Mouse (Mus musculus) intestine, postnatal 0 days (tissue): Measurements from ENCODE around the gene Coq7. TPM values are rescaled to one million over a fixed set of nuclear protein-coding genes. Genes with fewer than 3 reads are reported as not detected.

Experiments
- ATAC-seq: fragments of 200-750 bp; cut with Nextera tagmentation; 2 replicates; pipeline ENCODE4 v1.8.0; 2017; ENCODE audit warnings: mild to moderate bottlenecking, moderate TSS enrichment, moderate library complexity
- H3K27ac ChIP-seq: fragments of 300-500 bp; sonication (generic); 2 replicates; pipeline ENCODE4 v1.5.1; 2014; ENCODE audit warnings: mild to moderate bottlenecking, low read depth, low read length, moderate library complexity
- H3K27me3 ChIP-seq: fragments of 300-500 bp; sonication (generic); replicated peaks from 2 replicates; pipeline ENCODE4 v1.6.1; 2014; ENCODE audit warnings: low read length, mixed read lengths; ENCODE audit not compliant: control insufficient read depth, insufficient read depth
- H3K36me3 ChIP-seq: fragments of 300-500 bp; sonication (generic); 2 replicates; pipeline ENCODE4 v1.6.1; 2014; ENCODE audit warnings: mild to moderate bottlenecking, moderate library complexity; ENCODE audit not compliant: control insufficient read depth, insufficient read depth
- H3K4me1 ChIP-seq: fragments of 300-500 bp; sonication (generic); replicated peaks from 2 replicates; pipeline ENCODE4 v1.6.1; 2014; ENCODE audit warnings: antibody characterized with exemption, low read length, mixed read lengths; ENCODE audit not compliant: control insufficient read depth, insufficient read depth
- H3K4me2 ChIP-seq: fragments of 300-500 bp; sonication (generic); replicated peaks from 2 replicates; pipeline ENCODE4 v1.6.1; 2014; ENCODE audit warnings: low read depth, mild to moderate bottlenecking, moderate library complexity
- H3K4me3 ChIP-seq: fragments of 300-500 bp; sonication (generic); 2 replicates; pipeline ENCODE4 v1.5.1; 2014; ENCODE audit warnings: low read depth, low read length
- H3K9ac ChIP-seq: fragments of 300-500 bp; sonication (generic); 2 replicates; pipeline ENCODE4 v1.6.1; 2014; ENCODE audit warnings: mild to moderate bottlenecking, low read depth, low read length
- H3K9me3 ChIP-seq: fragments of 300-500 bp; sonication (generic); 2 replicates; pipeline ENCODE4 v1.6.1; 2016; ENCODE audit warnings: mixed run types; ENCODE audit not compliant: control insufficient read depth
- CTCF ChIP-seq: sonication (generic); IDR thresholded peaks from 2 replicates; pipeline ENCODE4 v1.5.1; 2016; ENCODE audit warnings: low read depth, mild to moderate bottlenecking, control low read depth, antibody characterized with exemption, moderate library complexity
- WGBS: fragments of 180-500 bp; shearing (Covaris S2); extraction: QIAGEN DNeasy Blood & Tissue Kit; methylation state at CpG from one replicate; pipeline ENCODE4 v1.1.7; 2014; 5-methylcytosine and 5-hydroxymethylcytosine counted together
- polyA plus RNA-seq: library from polyadenylated mRNA; unstranded; fragments of >200 nt; fragmentation: Nextera tagmentation; extraction: Ambion mirVana; gene quantifications from 2 replicates; pipeline ENCODE4 v1.2.1, GENCODE M21; 2015

Gene Coq7
- polyA plus RNA-seq, 1 experiment from 2014 or later, result 139 TPM

GRCm38 (mm10) chr7:118483996-118484395 lies 49.2 kb downstream of the Coq7 start:
- no peaks in the 10 kb centered on the region for H3K27me3 ChIP-seq
- 55% methylated on average over 1 of the region's 1 CpGs for WGBS
- no peaks in the 10 kb centered on the region for H3K36me3 ChIP-seq
- peaks cover 7% of the 10 kb centered on the region; the same call in 1 of the 2 replicates for H3K4me1 ChIP-seq
- no peak overlapping the region for H3K4me3 ChIP-seq
- no peak overlapping the region for H3K27ac ChIP-seq
- H3K9ac ChIP-seq, result no peak overlapping the region
- no peak overlapping the region for H3K4me2 ChIP-seq
- no peaks in the 10 kb centered on the region for H3K9me3 ChIP-seq
- ATAC-seq, result no peak
- TF ChIP-seq CTCF, result no peak

GRCm38 (mm10) chr7:118482001-118482400 lies 51.2 kb downstream of the Coq7 start:
- no peak for TF ChIP-seq CTCF
- Histone ChIP-seq H3K27me3 (no peaks in the 10 kb centered on the region), H3K4me2 (no peak overlapping the region), H3K9ac (no peak overlapping the region), H3K4me1 (0 out of 2 replicates have a peak, but pooled peaks cover 3% of the 10 kb centered on the region), H3K36me3 (no peaks in the 10 kb centered on the region), H3K9me3 (no peaks in the 10 kb centered on the region), H3K27ac (no peak overlapping the region), H3K4me3 (no peak overlapping the region)
- WGBS, result 82% methylated on average over 2 of the region's 2 CpGs
- ATAC-seq, result no peak

GRCm38 (mm10) chr7:118481047-118481810 lies 51.9 kb downstream of the Coq7 start:
- no peak overlapping the region for H3K9ac ChIP-seq
- no peak overlapping the region for H3K4me3 ChIP-seq
- WGBS, result 49% methylated on average over 10 of the region's 10 CpGs
- no peak for TF ChIP-seq CTCF
- H3K27ac ChIP-seq, result no peak overlapping the region
- ATAC-seq, result no peak
- no peaks in the 10 kb centered on the region for H3K9me3 ChIP-seq
- H3K27me3 ChIP-seq, result no peaks in the 10 kb centered on the region
- no peaks in the 10 kb centered on the region for H3K36me3 ChIP-seq
- 0 out of 2 replicates have a peak, but pooled peaks cover 3% of the 10 kb centered on the region for H3K4me1 ChIP-seq
- no peak overlapping the region for H3K4me2 ChIP-seq

GRCm38 (mm10) chr7:118480160-118480709 lies 52.9 kb downstream of the Coq7 start:
- H3K4me3 ChIP-seq, result no peak overlapping the region
- H3K9ac ChIP-seq, result no peak overlapping the region
- no peak for TF ChIP-seq CTCF
- ATAC-seq, result no peak
- no peaks in the 10 kb centered on the region for H3K9me3 ChIP-seq
- H3K27ac ChIP-seq, result no peak overlapping the region
- no peak overlapping the region for H3K4me2 ChIP-seq
- 0 out of 2 replicates have a peak, but pooled peaks cover 3% of the 10 kb centered on the region for H3K4me1 ChIP-seq
- WGBS, result 85% methylated on average over 9 of the region's 9 CpGs
- H3K27me3 ChIP-seq, result no peaks in the 10 kb centered on the region
- H3K36me3 ChIP-seq, result no peaks in the 10 kb centered on the region

- 0 out of 2 replicates have a peak, but pooled peaks cover 3% of the 10 kb centered on the region for H3K4me1 ChIP-seq
- H3K36me3 ChIP-seq, result no peaks in the 10 kb centered on the region
- H3K9ac ChIP-seq, result no peak overlapping the region
- peak overlapping the region; percentile 68; the same call in 1 of the 2 replicates for H3K27ac ChIP-seq
- TF ChIP-seq CTCF, result no peak
- no peak overlapping the region for H3K4me3 ChIP-seq
- no peaks in the 10 kb centered on the region for H3K27me3 ChIP-seq
- ATAC-seq, result no peak
- 30% methylated on average over 3 of the region's 3 CpGs for WGBS
- no peaks in the 10 kb centered on the region for H3K9me3 ChIP-seq
- peak overlapping the region; percentile 27; the same call in 1 of the 2 replicates for H3K4me2 ChIP-seq
Measured at GRCm38 (mm10) chr7:118478835-118479312, 54.3 kb downstream of the Coq7 start.

- Histone ChIP-seq H3K4me1 (peaks cover 8% of the 10 kb centered on the region; the same call in 1 of the 2 replicates), H3K9me3 (no peaks in the 10 kb centered on the region), H3K4me2 (no peak overlapping the region), H3K36me3 (no peaks in the 10 kb centered on the region), H3K4me3 (no peak overlapping the region), H3K9ac (no peak overlapping the region), H3K27me3 (no peaks in the 10 kb centered on the region), H3K27ac (no peak overlapping the region)
- TF ChIP-seq CTCF, result no peak
- no peak for ATAC-seq
- 54% methylated on average over 5 of the region's 5 CpGs for WGBS
Measured at GRCm38 (mm10) chr7:118476428-118476827, 56.7 kb downstream of the Coq7 start.
